Mouse (Mus musculus) midbrain, postnatal 0 days (tissue): ENCODE data around the gene Mcm2. TPM values are rescaled to one million over a fixed set of nuclear protein-coding genes. Genes with fewer than 3 reads are reported as not detected.
A peak's percentile ranks its signal among the peaks of the same experiment; 100 is the strongest.

Experiments
- ATAC-seq: fragments of 200-750 bp; cut with Nextera tagmentation; 2 replicates; pipeline ENCODE4 v1.8.0; 2017; ENCODE audit warnings: moderate number of reproducible peaks, mild to moderate bottlenecking, moderate TSS enrichment, moderate library complexity; ENCODE audit not compliant: low FRiP score
- DNase-seq: peaks from one replicate; pipeline ENCODE4 v3.0.0-alpha.2; 2015; ENCODE audit warnings: low spot score
- H3K27ac ChIP-seq: fragments of 300-500 bp; sonication (generic); 2 replicates; pipeline ENCODE4 v1.5.1; 2014; ENCODE audit warnings: low read depth, mild to moderate bottlenecking, low read length, mixed read lengths
- H3K27me3 ChIP-seq: fragments of 300-500 bp; sonication (generic); 2 replicates; pipeline ENCODE4 v1.6.1; 2014; ENCODE audit warnings: low read length, control low read depth, mixed read lengths; ENCODE audit not compliant: insufficient read depth
- H3K36me3 ChIP-seq: fragments of 300-500 bp; sonication (generic); 2 replicates; pipeline ENCODE4 v1.6.1; 2014; ENCODE audit warnings: low read length, control low read depth, mixed read lengths; ENCODE audit not compliant: insufficient read depth
- H3K4me1 ChIP-seq: fragments of 300-500 bp; sonication (generic); 2 replicates; pipeline ENCODE4 v1.6.1; 2014; ENCODE audit warnings: mild to moderate bottlenecking, control low read depth, antibody characterized with exemption, low read length, mixed read lengths; ENCODE audit not compliant: insufficient read depth
- H3K4me2 ChIP-seq: fragments of 300-500 bp; sonication (generic); 2 replicates; pipeline ENCODE4 v1.6.1; 2014; ENCODE audit warnings: low read depth, mild to moderate bottlenecking, low read length, mixed read lengths; ENCODE audit not compliant: poor library complexity, severe bottlenecking
- H3K4me3 ChIP-seq: fragments of 300-500 bp; sonication (generic); 2 replicates; pipeline ENCODE4 v1.5.1; 2014; ENCODE audit warnings: low read depth, mild to moderate bottlenecking, low read length, moderate library complexity
- H3K9ac ChIP-seq: fragments of 300-500 bp; sonication (generic); replicated peaks from 2 replicates; pipeline ENCODE4 v1.6.1; 2014; ENCODE audit warnings: mild to moderate bottlenecking, low read length, moderate library complexity, mixed read lengths; ENCODE audit not compliant: poor library complexity, severe bottlenecking
- H3K9me3 ChIP-seq: fragments of 300-500 bp; sonication (generic); 2 replicates; pipeline ENCODE4 v1.6.1; 2016; ENCODE audit warnings: low read length, control low read depth
- CTCF ChIP-seq: IDR thresholded peaks from 2 replicates; pipeline ENCODE4 v1.5.1; 2016; ENCODE audit warnings: antibody characterized with exemption, mild to moderate bottlenecking
- WGBS: fragments of 180-500 bp; shearing (Covaris S2); extraction: QIAGEN DNeasy Blood & Tissue Kit; methylation state at CpG from one replicate; pipeline ENCODE4 v1.1.7; 2014; 5-methylcytosine and 5-hydroxymethylcytosine counted together
- polyA plus RNA-seq: library from polyadenylated mRNA; unstranded; fragments of >200 nt; fragmentation: Nextera tagmentation; extraction: Ambion mirVana; gene quantifications from 2 replicates; pipeline ENCODE4 v1.2.1, GENCODE M21; 2015
- total RNA-seq: library from RNA; depleted of rRNA; stranded (reverse); fragments of >200 nt; gene quantifications from 2 replicates; pipeline ENCODE4 v1.2.3, GENCODE M21; 2014

Mcm2 gene
- total and polyA plus RNA-seq, 2 experiments from 2014 or later = 7.6 to 16.2 TPM

- 97% methylated on average over 10 of the region's 10 CpGs for WGBS
- no peak for TF ChIP-seq CTCF
These were observed 14.4 kb downstream of the Mcm2 start for GRCm38 (mm10) chr6:88884195-88884594.

DNA sequence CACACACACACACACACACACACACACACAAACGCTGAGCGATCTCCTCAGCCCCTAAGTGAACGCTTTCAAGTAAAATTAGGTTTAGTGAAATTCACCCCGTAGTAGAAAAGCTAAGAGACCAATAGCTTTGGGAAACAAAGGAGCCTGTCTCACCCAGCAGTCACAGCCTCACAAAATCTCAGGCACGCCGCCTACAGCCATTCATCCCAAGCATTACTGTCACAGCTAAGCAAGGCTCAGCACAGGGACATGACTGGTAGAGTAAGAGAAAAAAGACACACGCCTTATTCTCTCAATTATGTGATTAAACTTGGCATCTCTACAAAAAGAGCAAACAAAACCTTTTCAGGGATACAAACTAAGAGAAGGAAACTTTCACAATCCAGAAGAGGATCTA, 17.2 kb downstream of the Mcm2 start:
- no peak overlapping the region for H3K4me2 ChIP-seq
- H3K27ac ChIP-seq = no peak overlapping the region
- H3K4me1 ChIP-seq = no peaks in the 10 kb centered on the region
- DNase-seq (no peak), ATAC-seq (no peak)
- H3K9ac ChIP-seq = no peak overlapping the region
- no peak for TF ChIP-seq CTCF
- 26% methylated on average over 7 of the region's 7 CpGs for WGBS
- no peak overlapping the region for H3K4me3 ChIP-seq
- H3K9me3 ChIP-seq = no peaks in the 10 kb centered on the region
- no peaks in the 10 kb centered on the region for H3K27me3 ChIP-seq
- H3K36me3 ChIP-seq = peaks cover 4% of the 10 kb centered on the region; the same call in 1 of the 2 replicates

More at GRCm38 (mm10) chr6:88884195-88884594, 14.4 kb downstream of the Mcm2 start:
- DNase-seq (no peak), ATAC-seq (no peak)
- no peak overlapping the region for H3K4me3 ChIP-seq
- H3K4me1 ChIP-seq = no peaks in the 10 kb centered on the region
- H3K27ac ChIP-seq = no peak overlapping the region
- peaks cover 10% of the 10 kb centered on the region; the same call in 1 of the 2 replicates for H3K36me3 ChIP-seq
- no peak overlapping the region for H3K9ac ChIP-seq
- H3K9me3 ChIP-seq = no peaks in the 10 kb centered on the region
- H3K4me2 ChIP-seq = no peak overlapping the region
- no peaks in the 10 kb centered on the region for H3K27me3 ChIP-seq

DNA sequence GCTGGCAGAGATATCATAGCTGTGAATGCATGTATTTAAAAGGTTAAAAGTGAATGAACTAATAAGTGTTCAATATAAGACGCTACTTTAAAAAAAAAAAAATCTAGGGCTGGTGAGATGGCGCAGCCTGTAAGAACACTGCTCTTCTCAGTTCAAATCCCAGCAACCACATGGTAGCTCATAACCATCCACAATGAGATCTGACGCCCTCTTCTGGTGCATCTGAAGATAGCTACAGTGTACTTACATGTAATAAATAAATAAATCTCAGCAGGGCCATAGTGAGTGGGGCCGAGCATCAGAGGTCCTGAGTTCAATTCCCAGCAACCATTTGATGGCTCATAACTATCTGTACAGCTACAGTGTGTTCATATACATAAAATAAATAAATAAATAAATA, 19.1 kb downstream of the Mcm2 start:
- no peak overlapping the region for H3K4me3 ChIP-seq
- WGBS = 59% methylated on average over 4 of the region's 4 CpGs
- peak; percentile 42 for TF ChIP-seq CTCF
- H3K4me2 ChIP-seq = no peak overlapping the region
- H3K36me3 ChIP-seq = peaks cover 2% of the 10 kb centered on the region; the same call in 1 of the 2 replicates
- no peak for DNase-seq
- no peak overlapping the region for H3K9ac ChIP-seq
- H3K4me1 ChIP-seq = no peaks in the 10 kb centered on the region
- H3K9me3 ChIP-seq = no peaks in the 10 kb centered on the region
- ATAC-seq = no peak
- H3K27me3 ChIP-seq = no peaks in the 10 kb centered on the region
- no peak overlapping the region for H3K27ac ChIP-seq

GRCm38 (mm10) chr6:88874868-88875508, 23.6 kb downstream of the Mcm2 start, which contains the start of gene Podxl2:
Gene Podxl2 (minus strand): TSS chr6:88875044.
- ATAC-seq (peak; percentile 79), DNase-seq (peak; percentile 90)
- H3K27ac ChIP-seq = peak within 1 kb of the TSS; percentile 98
- no peaks in the 10 kb centered on the region for H3K27me3 ChIP-seq
- 0 out of 2 replicates have a peak, but pooled peaks cover 6% of the 10 kb centered on the region for H3K4me1 ChIP-seq
- no peak for TF ChIP-seq CTCF
- H3K9ac ChIP-seq = peak within 1 kb of the TSS; percentile 95
- peak within 1 kb of the TSS; percentile 92 for H3K4me2 ChIP-seq
- H3K4me3 ChIP-seq = peak within 1 kb of the TSS; percentile 80
- no peaks in the 10 kb centered on the region for H3K36me3 ChIP-seq
- H3K9me3 ChIP-seq = no peaks in the 10 kb centered on the region
- WGBS = 6% methylated on average over 41 of the region's 63 CpGs

DNA sequence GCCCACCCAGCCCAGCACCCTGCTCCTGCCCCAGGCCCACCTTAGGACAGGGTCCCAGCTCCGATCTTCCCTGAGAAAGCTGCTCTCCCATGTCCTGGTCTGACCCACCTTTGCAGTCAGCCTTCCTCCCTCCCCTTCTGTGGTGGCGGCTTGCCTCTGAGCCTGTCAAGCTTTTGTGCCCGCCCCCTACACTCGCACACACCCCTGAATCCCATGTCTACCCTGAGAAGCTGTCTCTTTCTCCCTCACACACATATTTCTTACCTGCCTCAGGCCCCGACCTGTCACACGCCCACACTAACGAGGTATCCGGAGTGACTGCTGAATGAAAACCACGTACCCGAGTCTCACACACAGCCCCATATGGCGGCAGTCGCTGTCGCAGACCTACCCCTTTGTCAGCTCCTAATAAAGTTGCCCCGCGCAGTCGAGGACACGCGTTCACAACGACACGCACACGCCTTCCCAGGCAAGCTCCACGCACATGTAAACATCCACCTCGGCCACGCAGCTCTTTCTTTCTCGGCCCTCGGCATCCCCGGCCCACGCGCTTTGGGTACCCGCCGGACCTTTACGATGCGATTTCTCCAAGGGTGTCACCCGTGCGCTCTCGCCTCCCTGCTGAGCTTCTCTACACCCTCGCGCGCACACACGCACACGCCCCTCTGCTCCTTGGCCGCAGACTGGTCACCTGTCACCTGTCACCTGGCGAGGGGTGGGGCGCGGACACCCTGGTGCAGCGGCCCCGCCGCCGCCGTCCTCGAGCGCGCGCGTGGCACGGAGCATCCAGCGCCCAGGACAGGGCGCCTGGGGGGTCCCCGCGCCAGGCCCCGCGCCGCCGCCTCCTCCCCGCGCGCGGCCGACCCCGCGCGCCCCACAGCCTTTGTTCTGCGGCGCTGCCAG, 24.4 kb downstream of the Mcm2 start:
- DNase-seq (peak; percentile 67), ATAC-seq (peak; percentile 72)
- WGBS = under 1% methylated on average over 65 of the region's 74 CpGs
- Histone ChIP-seq H3K36me3 (no peaks in the 10 kb centered on the region), H3K4me1 (0 out of 2 replicates have a peak, but pooled peaks cover 6% of the 10 kb centered on the region), H3K4me3 (peak overlapping the region; percentile 80), H3K27me3 (no peaks in the 10 kb centered on the region), H3K4me2 (peak overlapping the region; percentile 92), H3K9me3 (no peaks in the 10 kb centered on the region), H3K9ac (peak overlapping the region; percentile 95), H3K27ac (peak overlapping the region; percentile 98)
- TF ChIP-seq CTCF = no peak
